Mouse (Mus musculus) v-Abl transformed pro-B cells (cell line): ENCODE measurements at regions not wholly inside any gene's neighbourhood (a gene's known extent, or its start where the extent isn't known, plus 50 kb on each side); places are given as distances from the start of the nearest gene placed in this dataset.

Experiments used
- in situ Hi-C, 2 experiments: fragments of 400-800 bp; cut with MboI; formaldehyde crosslinking; loops; one replicate each; pipeline ENCODE4 v1.15.1; 2025; ENCODE audit not compliant: unreplicated experiment in 2 of 2

DNA sequence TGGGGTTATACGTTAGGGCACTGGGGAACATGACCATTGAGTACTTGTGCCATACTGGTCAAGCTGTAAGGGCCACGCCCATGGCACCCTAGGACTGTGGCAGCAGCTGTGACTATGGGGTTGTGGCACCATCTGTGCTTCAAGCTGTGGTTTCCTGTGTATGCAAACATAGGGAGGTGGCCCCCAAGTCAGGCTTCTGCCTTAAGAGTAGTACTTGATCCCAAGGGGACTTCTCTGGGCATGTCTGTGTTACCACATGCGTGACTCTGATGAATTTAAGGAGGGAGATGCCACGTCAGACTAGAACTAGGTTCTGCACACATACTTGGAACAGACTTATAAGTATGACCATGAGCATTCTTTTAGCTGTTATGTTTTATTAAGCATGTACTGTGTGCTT is 252.4 kb upstream of the N4bp1 start:
- in situ Hi-C loops, result loop anchor here in 1 of 2 experiments (10.0 kb wide), 1 partner anchor 223 kb away; no protein-coding TSS in a partner anchor

DNA sequence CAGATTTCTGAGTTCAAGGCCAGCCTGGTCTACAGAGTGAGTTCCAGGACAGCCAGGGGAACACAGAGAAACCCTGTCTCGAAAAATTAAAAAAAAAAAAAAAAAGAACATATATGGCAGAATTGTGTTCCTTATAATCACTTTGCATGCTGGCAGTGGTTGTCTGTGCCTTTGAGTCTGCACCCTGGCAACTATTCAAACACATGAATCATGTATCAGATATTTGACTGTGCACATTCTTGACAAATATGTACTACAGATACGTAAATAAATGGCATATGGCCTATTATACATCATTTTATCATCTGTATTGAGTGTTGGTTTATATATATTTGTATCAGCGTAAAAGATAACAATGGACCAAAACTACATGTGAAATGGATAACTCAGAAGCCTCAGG is 246.7 kb upstream of the N4bp1 start:
- in situ Hi-C loops, result loop anchor here in 1 of 2 experiments (10.0 kb wide), 1 partner anchor 217 kb away; no protein-coding TSS in a partner anchor

DNA sequence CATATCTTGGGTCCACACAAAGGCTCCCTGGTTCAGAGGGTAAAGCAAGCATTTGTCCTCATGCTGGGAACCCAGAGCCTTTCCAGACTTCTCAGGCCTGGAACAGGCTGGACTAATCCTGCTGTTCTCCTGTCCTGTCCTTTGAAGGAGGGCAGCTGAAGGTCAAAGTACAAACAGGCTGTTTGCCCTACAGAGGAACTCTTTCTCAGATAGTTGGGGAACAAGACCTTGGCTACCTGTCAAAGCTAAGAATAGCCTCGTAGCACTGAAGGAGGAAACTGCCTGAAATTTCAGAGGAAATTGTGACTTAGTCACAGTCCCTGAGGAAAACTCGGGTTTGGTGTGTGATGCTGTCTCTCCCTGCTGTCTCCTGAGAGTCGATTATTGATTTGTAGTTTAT is 245.6 kb upstream of the N4bp1 start:
- in situ Hi-C loops, result loop anchor here in 1 of 2 experiments (10.0 kb wide), 1 partner anchor 216 kb away; no protein-coding TSS in a partner anchor

DNA sequence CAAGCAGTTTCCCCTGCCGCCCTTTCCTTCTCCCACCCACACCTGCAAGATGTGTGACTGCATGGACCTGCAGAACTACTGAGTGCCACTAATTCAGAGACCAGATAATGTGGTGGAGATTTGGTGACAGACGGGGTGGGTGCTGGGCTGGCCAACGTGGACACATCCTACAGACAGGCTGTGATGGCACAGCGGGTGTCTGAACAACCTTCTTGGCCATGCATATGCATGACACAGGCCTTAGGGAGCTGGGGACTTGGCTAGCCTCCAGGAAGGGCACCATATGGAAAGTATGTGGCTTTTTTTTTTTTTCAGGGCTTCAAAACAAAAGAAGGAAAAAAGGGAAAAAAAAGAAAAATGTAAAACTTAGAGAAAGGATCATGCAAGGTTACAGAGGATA is 243.5 kb upstream of the N4bp1 start:
- in situ Hi-C loops, result no loop called here

DNA sequence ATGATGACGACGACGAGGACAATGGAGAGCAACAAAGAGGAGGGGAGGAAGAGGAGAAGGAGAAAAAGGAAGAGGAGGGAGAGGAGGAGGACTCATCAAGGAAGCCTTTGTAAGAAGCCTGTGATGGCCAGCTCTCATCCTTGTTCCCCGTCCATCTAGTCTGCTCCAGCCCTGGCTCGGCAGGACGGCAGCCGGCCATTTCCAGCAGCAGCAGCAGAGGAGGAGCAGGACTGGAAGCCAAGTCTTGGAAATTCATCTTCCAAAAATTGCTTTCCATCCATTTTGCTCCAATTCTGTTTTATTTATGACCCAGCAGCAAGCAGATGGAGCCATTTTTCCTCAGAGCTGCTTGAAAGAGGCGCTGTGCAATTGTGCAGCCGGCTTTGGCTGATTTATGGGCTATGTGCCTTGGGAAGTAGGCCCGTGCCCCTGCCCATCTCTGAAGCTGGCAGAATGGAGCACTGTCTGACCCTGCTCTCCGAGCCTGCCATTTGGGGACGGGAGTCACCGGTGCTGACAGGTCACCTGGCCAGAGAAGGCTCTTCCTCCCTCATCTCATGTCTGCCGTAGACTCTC is 231.2 kb upstream of the N4bp1 start:
- in situ Hi-C loops, result no loop called here

DNA sequence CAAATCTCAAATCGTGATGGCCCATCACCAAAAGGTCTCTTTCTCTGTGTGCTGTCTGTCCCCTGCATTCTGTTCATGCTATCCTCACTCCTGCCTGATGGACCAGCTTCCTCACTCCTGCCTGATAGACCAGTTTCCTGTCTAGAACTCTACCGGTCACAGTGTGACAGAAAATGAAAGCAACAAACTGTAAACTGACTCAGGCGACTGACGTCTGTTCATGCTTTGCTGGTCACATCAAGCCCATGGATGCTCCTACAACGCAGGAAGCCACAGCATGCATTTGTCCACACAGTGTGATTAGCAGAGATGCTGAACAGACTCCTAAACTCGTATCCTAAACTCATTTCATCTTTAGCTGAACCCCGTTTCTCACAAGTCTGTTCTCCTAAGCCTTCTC is 227.3 kb upstream of the N4bp1 start:
- in situ Hi-C loops, result no loop called here

DNA sequence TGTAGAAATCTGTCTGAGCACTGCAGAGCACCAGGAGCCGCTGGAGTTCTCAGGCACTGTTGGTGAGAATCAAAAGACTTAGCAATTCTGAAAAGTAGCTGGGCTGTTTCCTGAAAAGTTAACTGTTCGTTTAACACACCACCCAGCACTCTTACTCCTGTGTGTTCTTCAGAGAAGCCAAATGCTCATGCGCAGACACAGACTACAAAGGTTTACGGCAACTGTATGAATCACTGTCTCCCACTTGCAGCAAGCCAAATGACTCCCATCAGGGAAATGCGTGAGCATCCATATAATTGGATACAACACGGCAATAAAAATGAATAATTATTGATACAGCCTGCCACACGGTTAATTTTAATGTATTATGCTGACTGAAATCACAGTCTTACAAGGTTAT is 220.0 kb upstream of the N4bp1 start:
- in situ Hi-C loops, result no loop called here

DNA sequence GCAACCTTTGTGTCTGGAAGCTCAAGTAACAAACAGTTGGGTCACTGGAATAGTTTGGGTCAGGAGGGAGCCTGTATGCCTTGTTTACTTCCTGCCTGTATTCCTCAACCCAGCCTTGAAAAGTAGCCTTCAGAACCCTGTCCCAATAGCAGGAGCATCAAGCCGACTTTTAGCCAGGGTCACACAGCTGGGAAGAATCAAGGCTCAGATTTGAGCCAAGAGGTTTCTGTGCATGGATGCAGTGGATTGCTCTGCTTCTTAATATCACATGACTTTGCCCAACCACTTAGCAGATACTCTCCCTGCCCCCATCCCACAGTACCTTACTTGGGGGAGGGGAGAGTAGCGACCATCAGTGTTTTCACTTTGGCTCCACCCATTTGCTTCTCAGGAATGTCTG is 210.2 kb upstream of the N4bp1 start:
- in situ Hi-C loops, result no loop called here

DNA sequence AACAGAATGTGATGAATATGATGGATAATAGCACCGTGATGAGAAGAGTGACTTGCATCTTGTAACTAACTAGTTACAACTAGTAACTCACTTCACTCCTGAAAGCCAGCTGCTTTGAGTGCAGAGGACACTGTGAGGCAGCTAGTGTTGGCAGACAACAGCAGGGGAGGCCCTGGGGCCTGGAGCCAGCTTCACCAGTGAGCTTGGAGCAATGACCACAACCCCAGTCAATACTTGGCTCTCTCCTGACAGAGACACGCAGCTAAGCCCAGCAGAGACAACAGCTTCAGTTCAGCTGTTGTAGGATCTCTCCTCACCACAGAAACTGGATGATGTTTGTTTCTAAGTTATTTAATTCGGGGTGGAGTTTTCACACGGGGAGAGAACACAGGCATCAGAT is 209.6 kb upstream of the N4bp1 start:
- in situ Hi-C loops, result no loop called here

DNA sequence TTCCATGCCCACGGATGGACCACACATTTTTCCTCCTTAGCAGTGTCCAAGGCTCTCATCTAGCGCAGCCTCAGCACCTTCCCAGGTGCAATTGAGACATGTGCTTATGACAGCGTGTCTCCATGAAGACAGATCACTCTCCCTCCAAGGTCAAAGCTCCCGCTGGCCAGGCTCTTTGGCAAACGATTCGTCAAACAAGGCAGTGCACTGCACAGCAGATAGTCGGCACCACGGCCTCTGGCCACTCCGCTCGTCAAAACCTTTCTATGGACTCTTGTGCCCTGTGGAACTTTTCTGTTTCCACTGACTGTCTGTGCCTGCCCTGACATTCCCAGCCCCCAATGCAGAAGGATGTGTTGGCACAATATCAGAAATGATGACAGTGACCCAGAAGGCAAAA is 208.7 kb upstream of the N4bp1 start:
- in situ Hi-C loops, result no loop called here

DNA sequence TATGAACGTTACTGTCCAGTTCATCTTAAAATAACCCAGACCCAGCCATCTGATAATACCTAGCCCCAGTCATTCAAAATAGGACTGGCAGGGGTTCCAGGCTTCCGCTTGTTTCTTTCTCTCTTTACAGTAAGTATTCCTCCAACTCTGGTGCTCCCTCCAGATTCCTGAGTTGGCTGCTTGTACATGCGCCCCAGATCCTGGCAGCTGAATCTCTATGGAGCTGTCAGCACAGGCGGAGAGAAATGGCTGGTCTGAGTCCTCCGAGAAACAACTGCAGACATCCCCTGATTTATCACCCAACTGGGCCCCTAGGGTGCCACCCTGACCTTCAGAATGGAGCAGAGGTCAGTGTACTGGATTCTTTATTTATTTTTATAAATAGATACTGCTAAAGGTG is 208.0 kb upstream of the N4bp1 start:
- in situ Hi-C loops, result no loop called here

DNA sequence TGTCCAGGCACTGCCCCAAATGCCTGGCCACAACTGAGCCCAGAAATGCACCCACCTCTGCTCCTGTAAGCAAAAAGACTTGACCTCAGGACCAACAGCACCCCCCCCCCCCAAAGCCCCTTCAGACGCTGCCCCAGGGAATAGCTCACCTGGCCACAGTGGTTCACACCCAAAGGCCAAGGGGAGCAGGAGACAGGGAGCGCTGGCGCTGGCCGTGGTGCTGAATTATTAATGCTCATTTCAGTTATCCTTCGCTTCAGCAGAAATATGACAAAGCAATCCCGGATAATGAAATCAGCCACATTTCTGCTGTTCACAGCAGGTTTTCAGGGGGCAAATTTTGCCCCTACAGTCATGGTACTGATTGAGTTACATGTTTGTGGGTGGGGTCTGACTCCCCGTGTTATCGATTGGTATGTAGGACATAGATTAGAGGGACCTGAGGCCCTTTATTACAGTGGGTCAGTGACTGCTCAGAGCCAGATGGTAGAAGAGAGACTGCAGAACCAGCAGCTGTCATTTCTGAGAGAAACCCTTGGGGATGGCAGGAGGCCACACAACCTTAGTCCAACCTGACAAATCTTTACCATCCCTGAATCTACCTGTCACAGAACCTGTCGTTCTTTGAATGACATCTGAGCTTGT is 202.5 kb upstream of the N4bp1 start:
- in situ Hi-C loops, result no loop called here

DNA sequence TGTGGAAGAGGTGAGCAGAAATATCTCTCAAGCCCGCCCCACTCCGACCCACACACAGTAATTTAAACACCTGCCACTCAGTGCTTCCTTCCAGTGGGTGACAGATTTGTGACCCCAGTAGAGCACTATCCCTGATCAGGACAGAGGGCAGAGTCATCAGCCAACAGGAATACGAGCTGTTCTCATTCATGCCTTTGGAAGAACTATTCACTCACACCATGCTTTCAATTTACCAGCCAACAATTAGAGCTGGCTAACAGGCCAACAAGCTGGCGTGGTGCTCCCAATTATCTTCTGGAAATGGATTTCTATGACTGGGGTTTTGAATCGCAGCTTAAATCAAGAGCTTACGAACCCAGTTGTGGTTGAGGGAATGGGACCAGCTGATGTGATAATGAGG is 193.2 kb upstream of the N4bp1 start:
- in situ Hi-C loops, result no loop called here

DNA sequence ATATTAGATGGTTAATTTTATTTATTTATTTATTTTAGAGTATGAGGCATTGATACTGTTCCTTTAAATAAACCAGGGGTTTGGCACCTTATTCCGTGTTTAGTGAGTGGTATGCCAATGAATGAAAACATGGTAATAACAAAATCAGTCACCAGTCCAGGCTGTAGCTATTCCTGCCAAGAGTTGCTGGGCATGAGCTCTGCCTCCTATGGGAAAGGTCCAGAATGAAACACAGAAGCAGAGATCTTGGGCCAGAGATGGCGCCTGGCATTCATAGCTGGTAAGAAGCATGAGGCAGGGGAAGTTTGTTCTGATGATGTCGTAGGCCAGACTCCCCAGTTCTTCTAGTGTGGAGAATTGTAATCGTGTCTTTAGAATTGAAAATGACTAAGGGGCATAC is 190.9 kb upstream of the N4bp1 start:
- in situ Hi-C loops, result no loop called here

DNA sequence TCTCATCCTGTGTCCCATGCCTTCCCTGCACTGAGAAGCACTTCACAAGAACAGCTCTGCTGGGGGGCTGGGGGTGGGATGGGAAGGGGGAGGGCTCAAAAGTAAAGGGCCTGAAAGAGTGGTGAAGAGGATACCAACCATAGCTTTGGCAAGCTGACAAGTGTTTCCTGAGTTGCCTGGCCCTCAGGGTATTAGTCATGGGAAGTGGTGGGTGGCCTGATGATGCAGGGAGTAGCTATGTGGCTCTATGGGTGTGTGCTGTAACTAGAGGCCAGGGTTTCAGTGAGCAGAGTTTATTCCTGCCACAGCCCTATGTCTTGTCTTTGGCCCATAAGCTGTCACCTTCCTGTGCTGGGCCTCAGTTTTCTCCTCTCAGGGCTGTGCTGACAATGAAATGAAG is 186.2 kb upstream of the N4bp1 start:
- in situ Hi-C loops, result no loop called here

DNA sequence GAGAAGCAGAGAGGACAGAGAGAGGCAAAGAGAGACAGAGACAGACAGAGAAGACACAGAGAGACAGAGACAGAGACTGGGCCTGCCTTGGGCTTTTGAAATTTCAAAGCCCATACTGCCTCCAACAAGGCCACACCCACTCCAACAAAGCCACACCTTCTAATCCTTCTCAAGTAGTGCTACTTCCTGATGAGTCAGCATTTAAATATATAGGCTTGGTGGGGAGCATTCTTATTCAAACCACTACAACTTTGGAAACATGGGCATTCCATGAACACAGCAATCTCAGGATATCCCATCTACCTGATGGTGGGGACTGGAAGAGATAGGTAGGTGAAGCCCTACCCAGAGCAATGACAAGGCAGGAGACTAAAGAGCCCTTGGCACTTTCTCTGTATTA is 182.0 kb upstream of the N4bp1 start:
- in situ Hi-C loops, result no loop called here

DNA sequence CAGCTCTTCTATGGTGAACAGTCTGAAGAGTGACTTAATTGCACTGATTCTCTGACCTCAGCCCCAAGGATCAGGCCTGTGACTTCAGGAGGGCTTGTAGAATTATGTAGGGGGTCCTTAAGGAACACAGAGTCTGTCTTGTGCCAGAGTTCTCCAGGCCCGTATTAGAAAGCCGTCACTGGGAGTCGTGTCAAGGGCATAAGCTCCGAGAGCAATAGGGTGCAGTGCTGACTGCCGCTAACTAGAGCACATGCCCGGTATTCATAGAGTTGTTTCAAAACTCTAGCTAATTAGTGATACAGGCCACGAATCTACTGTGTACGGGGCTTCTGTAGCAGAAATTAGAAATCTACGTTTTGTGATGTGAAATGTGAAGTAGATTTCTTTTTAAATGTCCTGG is 179.7 kb upstream of the N4bp1 start:
- in situ Hi-C loops, result no loop called here

DNA sequence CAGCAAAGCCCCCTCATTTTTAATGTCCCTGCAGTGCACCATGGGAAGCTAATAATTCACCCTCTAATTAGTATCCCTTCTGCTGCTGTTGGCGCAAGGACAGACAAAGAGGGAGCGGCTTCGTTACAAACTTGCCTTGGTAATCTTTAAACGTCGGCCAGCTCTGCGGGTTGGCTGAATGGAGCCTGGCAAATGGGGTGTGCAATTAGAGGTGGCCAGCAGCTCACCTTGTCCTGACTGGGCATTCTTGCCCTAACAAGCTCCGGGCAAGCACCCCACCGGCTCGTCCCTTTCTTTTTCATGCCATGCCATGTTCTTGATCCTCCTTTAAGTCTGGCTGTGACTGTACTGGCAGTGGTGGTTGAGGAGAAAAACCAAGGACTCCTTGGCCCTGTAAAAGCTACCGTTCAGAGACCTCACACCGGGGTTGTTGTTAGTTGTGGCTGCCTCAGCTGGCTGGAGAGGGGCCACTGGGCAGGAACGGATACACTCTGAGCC is 179.2 kb upstream of the N4bp1 start:
- in situ Hi-C loops, result no loop called here

DNA sequence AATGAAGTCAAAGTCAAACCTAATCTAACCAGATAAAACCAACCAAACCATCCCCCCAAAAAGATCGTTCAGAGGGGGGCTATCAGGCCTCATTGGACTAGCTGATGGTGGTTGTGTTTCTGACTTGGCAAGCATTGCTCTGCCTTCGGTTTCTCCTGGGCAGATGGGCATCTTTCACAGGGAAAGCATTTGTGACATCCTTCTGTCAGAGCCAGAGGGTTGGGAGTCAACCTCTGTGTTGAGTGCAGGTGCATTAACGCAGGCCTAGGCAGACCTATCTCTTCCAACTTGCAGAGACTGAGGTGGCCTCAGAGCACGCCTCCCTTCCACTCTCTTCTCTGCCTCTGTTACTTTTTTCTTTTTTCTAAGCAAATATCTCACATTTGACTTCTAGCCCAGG is 178.5 kb upstream of the N4bp1 start:
- in situ Hi-C loops, result no loop called here

DNA sequence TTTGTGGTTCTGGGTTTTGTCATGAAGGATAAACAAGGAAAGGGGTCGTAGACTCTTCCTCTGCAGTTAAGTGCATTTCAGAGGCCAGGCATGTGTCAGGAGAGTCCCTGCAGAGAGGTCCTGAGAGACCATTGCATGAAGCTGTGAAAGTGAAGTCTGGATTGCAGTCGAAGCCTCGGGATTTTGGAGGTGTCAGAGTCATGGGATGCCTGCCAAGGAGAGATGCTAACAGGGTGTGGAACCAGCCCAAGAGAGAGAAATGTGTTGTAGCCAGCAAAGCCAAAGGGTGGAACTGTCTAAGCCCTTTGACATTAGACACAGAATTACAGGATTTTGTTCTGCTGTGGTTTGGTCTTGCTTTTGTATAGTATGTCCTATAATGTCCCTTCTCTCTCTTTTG is 164.7 kb upstream of the N4bp1 start:
- in situ Hi-C loops, result no loop called here

DNA sequence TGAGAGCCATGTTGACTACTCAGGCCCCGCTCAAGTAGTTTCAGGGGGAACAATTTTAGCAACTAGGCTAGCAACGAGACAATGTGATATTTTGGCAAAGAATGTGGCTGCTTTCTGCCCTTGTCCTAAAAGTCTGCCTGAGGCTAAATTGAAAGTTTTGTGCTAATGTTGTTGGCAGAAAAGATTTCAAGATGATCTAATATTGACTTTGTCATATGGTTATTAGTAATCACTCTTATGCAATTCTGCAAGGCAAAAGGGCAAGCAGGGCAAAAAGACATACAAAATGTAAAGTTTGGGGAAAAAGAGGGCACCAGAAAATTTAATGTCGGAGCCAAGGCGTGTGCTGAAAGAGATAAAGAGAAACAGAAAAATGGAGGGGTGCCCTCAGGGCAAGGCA is 164.1 kb upstream of the N4bp1 start:
- in situ Hi-C loops, result no loop called here

DNA sequence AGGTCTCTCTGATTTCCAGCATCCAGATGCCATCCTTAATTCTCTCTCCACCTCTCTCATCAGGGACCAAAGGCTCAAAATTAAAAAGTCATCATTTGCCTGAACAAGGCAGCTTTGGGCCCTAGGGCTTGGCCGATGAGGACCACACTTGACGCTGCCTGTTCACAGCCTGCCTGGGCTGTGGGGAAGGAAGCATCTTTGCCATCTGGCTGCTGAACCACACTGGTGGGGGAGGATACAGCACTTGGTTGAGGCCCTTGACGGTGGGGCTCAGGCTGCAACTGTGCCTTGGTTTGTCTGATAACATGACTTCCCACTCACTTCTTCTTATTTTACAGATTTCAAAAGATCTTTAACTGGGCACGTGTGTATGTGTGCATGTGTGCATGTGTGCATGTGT is 161.5 kb upstream of the N4bp1 start:
- in situ Hi-C loops, result no loop called here

DNA sequence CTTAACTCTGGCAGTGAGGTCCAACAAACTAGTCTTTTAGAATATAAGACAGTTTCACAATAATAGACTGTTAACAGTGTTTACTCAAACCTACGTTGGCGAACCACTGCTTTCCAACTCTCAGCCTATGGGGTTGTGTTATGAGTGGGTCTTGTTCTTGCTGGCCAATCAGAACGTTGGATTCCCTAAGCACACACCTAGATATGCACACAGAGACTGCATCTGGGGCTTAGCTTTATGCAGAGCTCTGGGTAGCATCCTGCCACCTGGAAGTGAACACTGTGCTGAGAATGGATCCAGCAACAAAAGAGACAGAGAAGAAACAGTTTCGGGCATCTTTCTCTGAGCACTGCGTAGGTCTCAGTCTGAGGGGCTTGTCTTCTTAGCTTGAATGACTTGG is 158.0 kb upstream of the N4bp1 start:
- in situ Hi-C loops, result no loop called here
